Mouse (Mus musculus): ENCODE data around the gene Strap.

DNA sequence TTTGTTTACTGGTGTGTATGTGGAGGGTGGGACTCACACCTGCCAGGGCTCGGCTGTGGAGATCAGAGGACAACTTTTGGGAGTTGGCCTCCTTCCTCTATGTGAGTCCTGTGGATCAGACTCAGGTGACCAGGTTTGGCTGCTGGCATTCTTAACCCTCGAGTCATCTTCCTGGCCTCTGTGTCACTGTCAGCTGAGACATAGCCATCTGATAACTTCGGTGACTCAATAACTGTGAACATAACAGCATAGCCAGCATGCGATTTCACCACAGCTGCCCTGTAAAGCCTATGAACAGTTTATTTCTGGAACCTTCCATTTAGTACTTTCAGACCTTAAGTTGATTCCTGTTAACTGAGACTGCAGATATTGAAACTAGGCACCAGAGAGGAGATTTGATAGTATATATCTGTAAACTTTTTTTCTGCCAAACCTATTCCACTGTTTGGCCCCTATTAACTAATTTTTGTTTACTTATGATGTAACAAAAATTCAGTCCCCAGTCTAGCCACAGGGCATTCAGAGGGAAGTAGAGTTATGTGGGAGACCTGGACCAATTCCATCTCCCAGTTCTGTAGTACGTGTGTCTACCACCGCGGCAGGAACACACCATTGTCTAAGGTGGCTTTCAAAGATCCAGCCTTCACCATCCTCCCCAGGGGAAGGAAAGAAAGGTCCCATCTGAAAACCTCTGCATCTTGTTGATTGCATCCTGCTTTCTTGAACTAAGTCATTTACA is 49.2 kb downstream of the Strap start:
- TF ChIP-seq CTCF (IDR thresholded peaks at IDR 0.05; ENCODE audit: control insufficient read depth, insufficient read depth, insufficient replicate concordance, low read depth, low read length) (no peak), POLR2A (IDR thresholded peaks at IDR 0.05; ENCODE audit: control insufficient read depth, low read depth, low read length) (no peak)

Measured in testis, adult 2 months (tissue).